ENCODE assay signal across 20 mouse cellular contexts in genomic region chr10:18283991-18284390, GRCm38 (mm10). TPM values are rescaled to one million over a fixed set of nuclear protein-coding genes. Genes with fewer than 3 reads are reported as not detected.
A peak's percentile ranks its signal among the peaks of the same experiment; 100 is the strongest.
DNase-seq lines count a peak whose midpoint lies in the region; ATAC-seq and TF ChIP-seq lines count a peak whose summit lies in the region.
"Had no signal": no experiment of that assay in that cellular context is flagged by ENCODE, and none has a peak within 500 bp of the region (broad histone marks: within the 10 kb centered on the region; RNA-seq: fewer than 3 reads in every experiment).

No protein-coding gene starts in this region.

- no peak for TF ChIP-seq POLR2A in liver, adult 2 months (IDR thresholded peaks at IDR 0.05; ENCODE audit: extremely low read depth, insufficient read depth, low read length)

- no peak for TF ChIP-seq EP300 in liver, postnatal 0 days (IDR thresholded peaks at IDR 0.05; ENCODE audit: low read depth)

- TF ChIP-seq CTCF in liver, adult 2 months (IDR thresholded peaks at IDR 0.05; ENCODE audit: low read depth, low read length) = no peak
- TF ChIP-seq CTCF in liver, postnatal 0 days (IDR thresholded peaks at IDR 0.05; ENCODE audit: low read depth) = no peak

- peak; percentile 9 for DNase-seq in kidney, adult 11 months
- peak; percentile 51 for DNase-seq in liver, adult 2 months (ENCODE audit: extremely low read depth, low read depth, low spot score)
- DNase-seq in liver, postnatal 0 days = no peak
- peak; percentile 44 for DNase-seq in kidney, postnatal 10 days
- no peak for DNase-seq in neural tube, embryonic 10.5 days (ENCODE audit: extremely low spot score, low spot score)
- no peak for DNase-seq in layer of hippocampus, adult 9-10 months (ENCODE audit: low spot score)
- DNase-seq: adrenal gland, postnatal 25 days; cerebellum, adult 18-20 months; cerebellum, adult 9-11 months; cerebellum, postnatal 36 days; gastrocnemius, postnatal 10 days; heart, adult 2 months; heart, postnatal 36 days had no signal

- no peaks in the 10 kb centered on the region for H3K79me2 ChIP-seq in liver, adult 2 months (ENCODE audit: control insufficient read depth, insufficient read depth, low read length)

- H3K27me3 ChIP-seq in kidney, embryonic 16.5 days (ENCODE audit: insufficient read depth, low read length) = no peaks in the 10 kb centered on the region
- H3K27me3 ChIP-seq in liver, adult 2 months (ENCODE audit: control insufficient read depth, insufficient read depth, low read length) = no peaks in the 10 kb centered on the region
- H3K27me3 ChIP-seq in liver, postnatal 0 days (ENCODE audit: insufficient read depth, low read length) = no peaks in the 10 kb centered on the region
- H3K27me3 ChIP-seq: embryonic facial prominence, embryonic 13.5 days; forebrain, embryonic 12.5 days; heart, embryonic 13.5 days; hindbrain, embryonic 12.5 days had no signal

- no peak overlapping the region for H3K27ac ChIP-seq in kidney, embryonic 16.5 days (ENCODE audit: low read length)
- H3K27ac ChIP-seq in liver, adult 2 months (replicated peaks; ENCODE audit: insufficient read depth, low read depth, low read length) = no peak overlapping the region
- no peak overlapping the region for H3K27ac ChIP-seq in liver, postnatal 0 days (ENCODE audit: low read depth)
- H3K27ac ChIP-seq: embryonic facial prominence, embryonic 13.5 days; forebrain, embryonic 12.5 days; heart, adult 2 months; heart, embryonic 13.5 days; hindbrain, embryonic 12.5 days had no signal

- H3K9me3 ChIP-seq in kidney, embryonic 16.5 days (ENCODE audit: low read length) = no peaks in the 10 kb centered on the region
- no peaks in the 10 kb centered on the region for H3K9me3 ChIP-seq in liver, postnatal 0 days (ENCODE audit: low read length)
- H3K9me3 ChIP-seq: embryonic facial prominence, embryonic 13.5 days; forebrain, embryonic 12.5 days; heart, embryonic 13.5 days; hindbrain, embryonic 12.5 days had no signal

- ATAC-seq in kidney, embryonic 16.5 days (ENCODE audit: low FRiP score, low TSS enrichment) = no peak
- no peak for ATAC-seq in liver, postnatal 0 days
- ATAC-seq: forebrain, embryonic 16.5 days; hindbrain, embryonic 16.5 days had no signal

- no peak overlapping the region for H3K9ac ChIP-seq in kidney, embryonic 16.5 days (replicated peaks; ENCODE audit: low read length)
- no peak overlapping the region for H3K9ac ChIP-seq in liver, adult 2 months (ENCODE audit: low read depth, low read length)
- H3K9ac ChIP-seq in liver, postnatal 0 days (replicated peaks) = no peak overlapping the region
- H3K9ac ChIP-seq: embryonic facial prominence, embryonic 13.5 days; forebrain, embryonic 12.5 days; heart, embryonic 13.5 days; hindbrain, embryonic 12.5 days had no signal

- no peaks in the 10 kb centered on the region for H3K4me1 ChIP-seq in kidney, embryonic 16.5 days (ENCODE audit: insufficient read depth, low read length)
- peaks cover 1% of the 10 kb centered on the region; the same call in 1 of the 2 replicates for H3K4me1 ChIP-seq in liver, adult 2 months (ENCODE audit: control insufficient read depth, insufficient read depth, low read length)
- H3K4me1 ChIP-seq in liver, postnatal 0 days (ENCODE audit: insufficient read depth) = no peaks in the 10 kb centered on the region
- H3K4me1 ChIP-seq: embryonic facial prominence, embryonic 13.5 days; forebrain, embryonic 12.5 days; heart, embryonic 13.5 days; hindbrain, embryonic 12.5 days had no signal

- H3K4me2 ChIP-seq in kidney, embryonic 16.5 days (replicated peaks; ENCODE audit: low read depth, low read length) = no peak overlapping the region
- no peak overlapping the region for H3K4me2 ChIP-seq in liver, postnatal 0 days (ENCODE audit: low read depth, low read length)
- H3K4me2 ChIP-seq: embryonic facial prominence, embryonic 13.5 days; forebrain, embryonic 12.5 days; heart, embryonic 13.5 days; hindbrain, embryonic 12.5 days had no signal

- H3K36me3 ChIP-seq in kidney, embryonic 16.5 days (ENCODE audit: insufficient read depth, low read length) = no peaks in the 10 kb centered on the region
- no peaks in the 10 kb centered on the region for H3K36me3 ChIP-seq in liver, adult 2 months (ENCODE audit: control insufficient read depth, insufficient read depth, low read length)
- H3K36me3 ChIP-seq in liver, postnatal 0 days (replicated peaks; ENCODE audit: insufficient read depth, low read length) = no peaks in the 10 kb centered on the region
- H3K36me3 ChIP-seq: embryonic facial prominence, embryonic 13.5 days; forebrain, embryonic 12.5 days; heart, embryonic 13.5 days; hindbrain, embryonic 12.5 days had no signal

- 78% methylated on average over 5 of the region's 5 CpGs for WGBS in kidney, embryonic 16.5 days
- WGBS in liver, adult 2 months = 43% methylated on average over 5 of the region's 5 CpGs
- 74% methylated on average over 5 of the region's 5 CpGs for WGBS in liver, postnatal 0 days (ENCODE audit: insufficient replicate concordance)

- no peak overlapping the region for H3K4me3 ChIP-seq in kidney, embryonic 16.5 days (ENCODE audit: low read length)
- no peak overlapping the region for H3K4me3 ChIP-seq in liver, adult 2 months (ENCODE audit: insufficient read depth, low read depth, low read length)
- no peak overlapping the region for H3K4me3 ChIP-seq in liver, postnatal 0 days (ENCODE audit: low read depth, low read length)
- H3K4me3 ChIP-seq: embryonic facial prominence, embryonic 13.5 days; forebrain, embryonic 12.5 days; heart, adult 2 months; heart, embryonic 13.5 days; hindbrain, embryonic 12.5 days had no signal

RNA-seq across cellular contexts. Expression of gene Nhsl1, which starts 34.8 kb away (rescaled TPM):
- polyA plus RNA-seq in kidney, embryonic 16.5 days (2015; fragmentation: Nextera tagmentation; extraction: Ambion mirVana) = 9.3 and 10.7 TPM in 2 replicates
- total RNA-seq in liver, adult 2 months (2014; rRNA removed) = 2.8 and 5.0 TPM in 2 replicates
- polyA plus RNA-seq in liver, adult 2 months (2012; rRNA removed) = 1.5 and 2.6 TPM in 2 replicates
- polyA plus RNA-seq in liver, postnatal 0 days (2015; fragmentation: Nextera tagmentation; extraction: Ambion mirVana) = 0.72 and 0.75 TPM in 2 replicates

RNA-seq across cellular contexts. Expression of gene Ccdc28a, which starts 49.2 kb away (rescaled TPM):
- polyA plus RNA-seq in kidney, embryonic 16.5 days (2015; fragmentation: Nextera tagmentation; extraction: Ambion mirVana) = 16.2 and 16.9 TPM in 2 replicates
- total RNA-seq in liver, adult 2 months (2014; rRNA removed) = 19.7 and 20.9 TPM in 2 replicates
- polyA plus RNA-seq in liver, adult 2 months (2012; rRNA removed) = 20.5 and 21.7 TPM in 2 replicates
- polyA plus RNA-seq in liver, postnatal 0 days (2015; fragmentation: Nextera tagmentation; extraction: Ambion mirVana) = 9.0 and 14.6 TPM in 2 replicates

Comparison
In these comparisons a context has a peak if more than half of its experiments do, and no peak if none do; other contexts are left out.
1. DNase-seq: peak in kidney, adult 11 months (single experiment), liver, adult 2 months (single experiment) and kidney, postnatal 10 days (single experiment); none in liver, postnatal 0 days (single experiment), neural tube, embryonic 10.5 days (single experiment) and layer of hippocampus, adult 9-10 months (single experiment).